Mouse (Mus musculus): ENCODE results near the gene Phb2. TPM values are rescaled to one million over a fixed set of nuclear protein-coding genes. Genes with fewer than 3 reads are reported as not detected.
"Not testable (repeated sequence)": the region's sequence is repeated elsewhere in the genome, so short reads cannot be mapped to it uniquely, and the experiment has no call there.

The Phb2 gene
- total RNA-seq, 2 experiments from 2014 or later: 121 to 124 TPM

GRCm38 (mm10) chr6:124678769-124679168 is 33.4 kb upstream of the Phb2 start:
- Histone ChIP-seq H3K4me3 (no peak overlapping the region), H3K27ac (no peak overlapping the region)
- no peak for DNase-seq (ENCODE audit: low spot score in 2 of 2)
- no peak for TF ChIP-seq CTCF (conservative IDR thresholded peaks at IDR 0.05)

GRCm38 (mm10) chr6:124679486-124679885 is 32.6 kb upstream of the Phb2 start:
- Histone ChIP-seq H3K27ac (no peak overlapping the region), H3K4me3 (no peak overlapping the region)
- DNase-seq (ENCODE audit: low spot score in 2 of 2): no peak
- TF ChIP-seq CTCF (conservative IDR thresholded peaks at IDR 0.05): no peak

- not testable (repeated sequence) for H3K27ac ChIP-seq; DNase-seq (ENCODE audit: low spot score in 2 of 2)
Observed at GRCm38 (mm10) chr6:124682291-124682690, 29.8 kb upstream of the Phb2 start.

GRCm38 (mm10) chr6:124683591-124684417 is 28.3 kb upstream of the Phb2 start:
- DNase-seq (ENCODE audit: low spot score in 2 of 2): no peak
- no peak for TF ChIP-seq CTCF (conservative IDR thresholded peaks at IDR 0.05)
- no peak overlapping the region for H3K4me3 ChIP-seq
- 0 out of 2 replicates have a peak overlapping the region, but pooled peaks have one; percentile 12 for H3K27ac ChIP-seq

More at GRCm38 (mm10) chr6:124682291-124682690, 29.8 kb upstream of the Phb2 start:
- H3K4me3 ChIP-seq: not testable (repeated sequence)

DNA sequence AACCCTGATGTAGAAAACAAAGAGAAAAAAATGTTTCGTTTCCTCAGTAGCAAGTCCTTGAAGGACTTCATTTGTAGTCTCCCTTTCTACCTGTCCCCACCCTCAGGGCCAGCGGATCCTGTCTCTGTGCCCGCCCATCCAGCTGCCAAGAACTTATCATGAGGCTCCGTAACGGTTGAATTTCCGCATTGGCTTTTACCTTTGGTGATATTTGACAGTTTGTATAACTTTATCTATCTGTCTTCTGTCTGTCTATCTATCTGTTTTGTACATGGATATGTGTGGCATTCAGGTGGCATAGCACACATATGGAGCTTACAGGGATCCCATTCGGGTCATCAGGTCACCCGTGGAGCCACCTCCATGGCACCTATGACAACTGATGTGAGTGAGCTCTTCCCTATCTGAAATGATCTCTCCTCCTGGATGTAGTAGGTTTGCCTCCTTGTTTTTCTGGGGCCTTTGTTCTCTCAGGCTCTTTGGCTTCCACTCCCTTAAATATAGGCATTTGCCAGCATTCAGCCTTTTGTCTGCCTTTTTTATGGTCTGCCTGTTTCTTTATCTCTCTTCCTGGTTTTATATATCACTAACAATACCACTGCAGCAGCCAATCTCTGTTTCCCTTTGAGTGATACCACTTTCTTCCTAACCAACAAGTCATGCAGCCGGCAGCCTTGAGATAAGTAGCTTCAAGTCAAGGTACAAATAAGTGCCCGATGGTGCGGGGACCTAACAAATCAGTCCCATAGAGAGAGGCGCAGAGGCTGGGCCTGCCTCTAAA is 26.3 kb upstream of the Phb2 start:
- H3K4me3 ChIP-seq: no peak overlapping the region
- no peak overlapping the region for H3K27ac ChIP-seq
- DNase-seq (ENCODE audit: low spot score in 2 of 2): no peak
- TF ChIP-seq CTCF (conservative IDR thresholded peaks at IDR 0.05): no peak

- TF ChIP-seq CTCF (conservative IDR thresholded peaks at IDR 0.05): peak; percentile 61
- H3K27ac ChIP-seq: not testable (repeated sequence)
Observed at GRCm38 (mm10) chr6:124686644-124687043, 25.5 kb upstream of the Phb2 start.

GRCm38 (mm10) chr6:124688151-124688758 is 23.9 kb upstream of the Phb2 start:
- no peak for TF ChIP-seq CTCF (conservative IDR thresholded peaks at IDR 0.05)
- 0 out of 2 replicates have a peak overlapping the region, but pooled peaks have one; percentile 48 for H3K27ac ChIP-seq
- H3K4me3 ChIP-seq: no peak overlapping the region
- no peak for DNase-seq (ENCODE audit: low spot score in 2 of 2)

More at GRCm38 (mm10) chr6:124686644-124687043, 25.5 kb upstream of the Phb2 start:
- not testable (repeated sequence) for DNase-seq (ENCODE audit: low spot score in 2 of 2); H3K4me3 ChIP-seq

DNA sequence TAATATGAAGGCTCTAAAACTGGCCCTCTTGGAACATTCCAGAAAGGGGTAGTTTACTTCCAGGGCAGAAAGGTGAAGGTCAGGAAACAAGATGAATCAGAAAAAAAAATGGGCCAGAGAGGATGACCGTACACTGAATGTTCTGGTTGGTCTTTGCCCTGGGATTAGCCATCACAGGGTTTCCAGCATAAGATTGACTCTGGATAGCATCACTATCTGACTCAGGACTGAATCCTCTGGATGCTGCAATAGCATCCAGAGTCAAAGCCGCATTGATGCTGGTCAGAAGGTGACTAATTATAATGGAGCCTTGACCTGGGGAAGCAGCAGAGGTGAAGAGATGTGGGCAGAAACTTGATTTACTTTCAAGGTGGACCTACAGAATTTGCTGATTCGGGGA is 23.1 kb upstream of the Phb2 start:
- Histone ChIP-seq H3K27ac (no peak overlapping the region), H3K4me3 (no peak overlapping the region)
- no peak for DNase-seq (ENCODE audit: low spot score in 2 of 2)
- no peak for TF ChIP-seq CTCF (conservative IDR thresholded peaks at IDR 0.05)

- Histone ChIP-seq H3K4me3 (no peak overlapping the region), H3K27ac (no peak overlapping the region)
- no peak for TF ChIP-seq CTCF (conservative IDR thresholded peaks at IDR 0.05)
- no peak for DNase-seq (ENCODE audit: low spot score in 2 of 2)
Observed at GRCm38 (mm10) chr6:124690517-124690916, 21.6 kb upstream of the Phb2 start.

DNA sequence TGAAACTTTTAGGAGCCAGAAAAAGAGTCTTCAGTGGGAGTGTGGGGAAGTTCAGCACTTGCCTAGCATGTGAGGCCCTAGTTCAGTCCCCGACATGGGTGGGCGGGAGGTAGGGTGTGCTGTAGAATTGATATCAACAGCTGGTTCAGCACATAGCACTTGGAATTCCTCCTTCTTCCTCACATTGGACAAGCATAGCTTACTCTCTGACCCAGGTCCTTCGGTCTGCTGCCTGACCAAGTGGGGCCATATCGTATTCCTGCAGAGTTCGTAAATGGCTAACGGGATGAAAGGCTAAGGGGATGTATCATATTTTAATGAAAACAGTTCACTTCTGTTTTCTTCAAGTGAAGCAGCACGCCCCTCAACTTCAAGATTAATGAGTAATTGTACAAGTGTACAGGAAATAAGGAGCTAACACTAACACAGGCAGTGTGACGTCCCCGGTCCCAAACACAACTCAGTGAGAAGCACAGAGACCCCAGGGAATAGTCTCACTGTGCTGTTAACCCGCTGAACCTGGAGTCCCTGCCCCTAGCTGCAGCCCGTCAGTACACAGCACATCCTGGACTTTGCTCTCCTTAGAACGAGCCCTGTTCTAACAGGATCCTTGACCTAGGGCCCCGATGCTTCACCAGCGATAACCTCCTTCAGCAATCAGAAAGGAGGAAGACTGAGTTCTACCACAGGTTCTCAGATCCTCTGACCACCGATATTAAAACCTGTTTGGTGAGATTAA is 18.7 kb upstream of the Phb2 start:
- H3K4me3 ChIP-seq: no peak overlapping the region
- peak overlapping the region; percentile 80 for H3K27ac ChIP-seq
- DNase-seq (ENCODE audit: low spot score in 2 of 2): no peak
- no peak for TF ChIP-seq CTCF (conservative IDR thresholded peaks at IDR 0.05)

GRCm38 (mm10) chr6:124694166-124694955 is 17.8 kb upstream of the Phb2 start:
- no peak overlapping the region for H3K4me3 ChIP-seq
- peak overlapping the region; percentile 80 for H3K27ac ChIP-seq
- no peak for TF ChIP-seq CTCF (conservative IDR thresholded peaks at IDR 0.05)
- DNase-seq (ENCODE audit: low spot score in 2 of 2): peak; percentile 50 to 66

Measured in layer of hippocampus, adult 2 months (tissue).